Mouse (Mus musculus) spleen, postnatal 36 days (tissue): Measurements from ENCODE around the gene Ryr2.

ENCODE experiments used
- DNase-seq, 2 experiments: peaks; one replicate each; pipeline ENCODE4 v3.0.0; 2022; ENCODE audit warnings: low spot score in 2 of 2, mixed read lengths in 1 of 2

Gene Ryr2

DNA sequence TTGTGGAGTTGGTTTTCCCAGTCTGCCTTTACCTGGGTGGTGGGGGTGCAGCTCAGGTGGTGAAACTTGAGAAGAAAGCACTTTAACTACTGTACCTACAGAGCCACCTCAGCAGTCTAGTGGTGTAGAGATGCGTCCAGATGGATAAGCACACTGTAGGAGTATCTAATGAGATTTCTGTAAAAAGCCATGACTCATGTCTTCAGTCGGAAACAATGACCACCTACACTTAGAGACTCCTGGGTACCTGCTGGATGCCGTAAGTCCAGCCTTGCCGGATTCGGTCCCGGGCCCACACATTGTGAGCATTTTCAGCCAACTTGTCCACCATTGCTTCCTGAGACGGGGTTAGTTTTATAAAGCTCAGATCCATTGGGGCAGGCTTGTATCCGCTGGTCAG lies 334.6 kb downstream of the Ryr2 start:
- DNase-seq: no peak

- DNase-seq: no peak
These were observed 339.8 kb downstream of the Ryr2 start for GRCm38 (mm10) chr13:11766899-11767298.

DNA sequence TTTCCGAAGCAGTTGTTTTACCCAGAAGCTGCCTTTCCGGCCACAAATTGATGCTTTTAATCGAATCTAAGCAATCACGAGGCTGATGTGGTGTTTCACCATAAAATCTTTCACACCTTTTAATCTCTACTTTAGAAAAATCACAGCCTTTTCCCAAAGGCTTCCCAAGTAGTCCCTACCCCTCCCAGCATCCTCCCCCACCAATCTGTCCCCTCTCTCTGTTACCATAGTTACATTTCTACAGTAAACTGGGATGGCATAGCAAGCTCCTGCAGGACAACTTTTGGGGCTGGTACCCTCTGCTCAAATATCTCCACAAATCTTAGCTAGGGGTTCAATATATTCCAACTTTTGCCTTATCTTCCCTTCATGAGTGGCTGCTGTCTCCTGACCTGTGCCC lies 342.8 kb downstream of the Ryr2 start:
- no peak for DNase-seq

DNA sequence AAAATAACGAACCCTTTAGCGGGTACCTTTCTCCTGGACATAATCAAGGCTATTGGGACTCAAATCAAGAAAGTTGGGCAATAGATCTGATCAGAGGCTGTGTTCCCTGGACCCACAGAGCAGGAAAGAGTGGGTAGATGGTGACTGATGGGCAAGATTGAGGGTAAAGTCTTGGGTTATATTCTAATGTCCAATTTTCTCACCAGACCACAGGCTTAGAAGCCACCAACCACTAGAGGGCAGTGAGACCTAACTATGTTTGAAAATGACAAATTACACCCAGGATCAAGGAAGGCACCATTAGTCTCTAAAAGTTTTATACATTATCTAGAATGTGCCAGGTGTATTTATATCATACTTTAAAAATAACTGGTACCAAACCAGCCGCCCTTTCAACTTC lies 343.6 kb downstream of the Ryr2 start:
- no peak for DNase-seq

GRCm38 (mm10) chr13:11757894-11758293 lies 348.9 kb downstream of the Ryr2 start:
- DNase-seq: no peak

- no peak for DNase-seq
These were observed 361.3 kb downstream of the Ryr2 start for GRCm38 (mm10) chr13:11745479-11745878.

GRCm38 (mm10) chr13:11738211-11738610 lies 368.5 kb downstream of the Ryr2 start:
- DNase-seq: no peak

GRCm38 (mm10) chr13:11716216-11716615 lies 390.5 kb downstream of the Ryr2 start:
- DNase-seq: no peak

DNA sequence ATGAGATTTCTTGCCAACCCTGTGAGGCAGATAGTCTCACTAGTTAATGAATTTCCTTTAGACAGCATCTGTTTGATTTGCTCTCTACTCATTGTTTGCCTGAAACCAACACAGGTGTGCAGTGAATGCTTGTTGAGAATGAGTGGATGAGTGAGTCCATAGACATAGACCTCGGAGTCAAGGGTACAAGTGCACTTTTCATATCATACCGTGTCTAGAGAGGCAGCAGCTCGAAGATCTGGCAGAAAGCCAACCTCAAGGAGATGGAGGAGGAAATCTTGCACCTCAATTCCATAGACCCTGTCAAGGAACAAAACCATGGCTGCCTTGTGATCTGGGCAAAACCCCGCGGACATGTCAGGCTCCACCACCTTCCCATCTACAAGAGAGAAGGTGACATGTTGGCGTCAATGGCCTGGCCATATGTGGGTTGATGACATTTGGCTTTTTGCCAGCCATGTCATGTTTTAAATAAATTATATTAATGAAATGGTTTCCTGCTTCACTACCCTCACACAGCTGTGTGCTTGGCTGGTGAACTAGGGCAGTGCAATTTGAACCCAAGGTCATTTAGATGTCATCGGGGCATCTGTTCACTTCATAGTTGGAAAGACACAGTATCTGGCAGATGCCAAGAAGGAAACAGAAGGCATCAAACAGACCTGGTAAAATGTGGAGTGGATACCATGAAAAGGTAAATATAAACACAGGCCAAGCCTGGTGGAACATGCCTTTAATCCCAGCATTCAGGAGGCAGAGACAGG lies 396.9 kb downstream of the Ryr2 start:
- DNase-seq: no peak

DNA sequence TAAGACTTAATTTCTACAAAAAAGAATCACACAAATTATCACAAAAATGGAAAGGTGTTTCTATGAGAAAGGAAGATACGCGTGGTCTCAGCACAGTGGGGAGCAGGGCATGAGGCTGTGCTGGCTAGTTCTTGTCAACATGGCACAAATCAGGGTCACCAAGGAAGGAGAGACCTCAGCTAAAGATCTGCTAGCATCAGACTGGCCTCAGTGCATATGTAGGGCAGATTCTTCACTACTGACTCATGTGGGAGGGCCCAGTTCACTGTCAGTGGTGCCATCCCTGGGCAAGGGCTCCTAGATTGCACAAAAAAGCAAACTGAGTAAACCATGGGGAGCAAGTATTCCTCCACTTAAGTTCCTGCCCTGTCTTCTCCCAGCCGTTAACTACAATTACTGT lies 405.0 kb downstream of the Ryr2 start:
- DNase-seq: no peak

DNA sequence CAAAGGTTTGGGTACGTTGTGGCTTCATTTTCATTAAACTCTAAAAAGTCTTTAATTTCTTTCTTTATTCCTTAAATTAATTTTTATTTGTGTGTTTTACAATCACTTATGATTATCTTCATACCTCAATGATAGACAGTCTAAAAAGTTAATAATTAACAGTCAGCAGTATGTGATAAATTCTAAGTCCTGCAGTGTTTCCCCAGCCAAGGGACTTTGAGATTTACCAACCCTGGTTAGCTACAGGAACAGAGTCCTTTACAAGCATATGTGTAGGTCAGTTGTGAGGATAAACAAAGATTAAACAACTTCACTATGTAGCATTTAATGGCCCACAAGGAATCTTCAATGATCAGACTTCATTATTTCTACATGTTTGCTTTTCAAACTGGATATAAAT lies 410.2 kb downstream of the Ryr2 start:
- no peak for DNase-seq

DNA sequence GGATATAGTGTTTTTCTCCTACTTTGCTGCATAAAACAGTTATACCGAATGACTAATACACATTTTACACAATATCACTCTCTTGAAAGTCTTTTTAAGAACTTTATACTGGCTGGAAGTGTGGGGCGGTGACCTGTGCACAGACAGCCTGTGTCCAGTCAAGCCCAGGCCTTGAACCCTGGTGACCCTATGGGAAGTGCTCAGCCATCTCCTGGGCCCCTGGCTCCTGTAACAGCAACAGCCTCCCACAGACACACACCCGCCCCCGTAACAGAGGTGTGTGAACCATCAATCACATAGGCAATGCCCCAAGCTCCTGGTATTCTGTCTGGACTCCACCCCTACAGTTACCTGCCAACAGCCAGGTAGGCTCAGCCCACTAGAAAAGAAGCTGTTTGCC lies 424.9 kb downstream of the Ryr2 start:
- no peak for DNase-seq

GRCm38 (mm10) chr13:11662815-11663214 lies 443.9 kb downstream of the Ryr2 start:
- no peak for DNase-seq

DNA sequence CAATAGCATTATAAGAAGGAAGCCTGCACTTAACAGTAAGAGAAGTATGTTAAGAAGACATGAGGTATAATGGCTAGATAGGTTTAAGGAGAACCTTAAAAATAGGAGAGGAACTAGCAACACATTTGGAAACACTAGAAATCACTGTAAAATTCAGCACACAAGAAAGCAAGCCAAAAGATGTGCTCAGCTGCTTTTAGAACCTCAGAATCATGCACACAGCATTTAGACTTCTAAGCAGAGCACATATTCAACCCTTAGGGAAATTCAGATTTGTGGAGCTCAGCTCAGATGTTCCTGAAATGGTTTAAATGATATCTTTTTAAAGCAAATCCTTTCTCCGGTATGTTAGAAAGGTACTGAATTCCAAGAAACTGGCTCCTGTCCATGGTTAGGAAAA lies 461.9 kb downstream of the Ryr2 start:
- no peak for DNase-seq

- no peak for DNase-seq
These were observed 470.4 kb downstream of the Ryr2 start for GRCm38 (mm10) chr13:11636383-11636782.

DNA sequence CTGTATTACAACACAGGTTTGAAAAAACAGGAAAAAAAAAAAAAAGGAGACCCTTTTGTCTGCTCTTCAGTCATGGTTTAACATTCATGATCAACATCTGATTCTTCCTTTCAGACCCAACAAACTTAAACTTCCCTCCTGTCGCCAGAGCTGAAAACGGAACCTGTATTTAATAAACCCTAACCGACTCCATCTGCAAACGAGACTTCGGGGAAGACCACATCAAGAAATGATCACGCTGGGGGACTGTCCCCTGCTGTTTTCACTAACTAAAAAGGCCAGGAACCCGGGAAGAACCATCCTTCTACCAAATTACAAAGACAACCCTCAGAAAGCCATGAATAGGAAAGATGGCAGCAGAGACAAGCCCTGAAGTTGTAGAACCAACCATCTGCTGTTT lies 482.2 kb downstream of the Ryr2 start:
- DNase-seq: no peak

- DNase-seq: no peak
These were observed 511.3 kb downstream of the Ryr2 start for GRCm38 (mm10) chr13:11595431-11595830.

GRCm38 (mm10) chr13:11585283-11585682 lies 521.5 kb downstream of the Ryr2 start:
- DNase-seq: no peak

DNA sequence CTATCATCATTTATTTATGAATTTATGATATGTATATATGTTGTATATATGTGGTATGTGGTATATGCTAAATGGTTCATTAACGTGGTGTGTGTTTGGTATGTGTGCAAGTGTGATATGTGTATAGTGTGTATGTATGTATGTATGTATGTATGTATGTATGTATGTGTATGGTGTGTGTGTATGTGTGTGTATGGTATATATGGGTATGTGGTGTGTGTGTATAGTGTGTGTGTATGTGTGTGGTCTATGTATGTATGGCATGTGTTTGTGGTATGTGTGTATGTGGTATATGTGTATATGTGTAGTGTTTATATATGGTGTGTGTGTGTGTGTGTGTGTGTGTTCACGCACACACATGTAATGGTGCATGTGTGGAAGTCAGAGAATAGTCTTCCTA lies 534.2 kb downstream of the Ryr2 start:
- no peak for DNase-seq

DNA sequence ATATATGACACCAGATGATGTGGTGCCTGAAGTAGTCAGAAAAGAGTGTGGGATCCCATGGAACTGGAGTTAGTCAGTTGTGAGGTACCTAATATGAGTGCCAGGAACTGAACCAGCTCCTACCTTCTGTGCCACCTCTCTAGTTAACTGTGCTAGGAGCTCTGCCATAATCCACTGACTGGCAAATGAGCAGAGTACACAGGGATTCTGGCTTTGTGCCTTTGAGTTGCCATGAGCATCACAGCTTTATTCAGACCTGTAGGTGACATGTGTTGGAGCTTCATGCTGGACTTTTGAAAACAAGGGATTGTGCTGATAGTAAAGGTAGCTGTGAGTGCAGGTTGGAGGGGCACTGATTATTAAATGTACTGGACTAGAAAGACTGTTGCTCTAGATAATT lies 539.4 kb downstream of the Ryr2 start:
- DNase-seq: no peak

DNA sequence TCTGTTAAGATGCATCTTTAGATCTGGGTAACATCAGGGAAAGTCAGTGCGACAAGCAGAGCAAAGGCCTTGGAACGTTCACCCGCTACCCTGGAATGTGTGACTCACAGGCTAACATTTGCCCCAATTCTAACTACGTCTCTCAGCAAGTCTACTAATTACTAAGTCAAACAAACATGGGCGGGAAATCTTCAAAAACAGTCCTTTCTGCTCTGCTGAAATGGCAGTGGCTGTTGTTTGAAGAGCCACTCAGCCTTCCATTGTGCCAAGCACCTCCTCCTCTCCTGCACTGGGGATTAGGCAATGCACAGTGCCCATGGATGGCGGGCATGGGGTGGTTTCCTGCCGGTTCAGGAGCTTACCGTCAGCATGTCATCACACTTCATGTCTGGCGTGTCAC lies 540.3 kb downstream of the Ryr2 start:
- DNase-seq: no peak

GRCm38 (mm10) chr13:11563224-11564024 lies 543.3 kb downstream of the Ryr2 start:
- no peak for DNase-seq

DNA sequence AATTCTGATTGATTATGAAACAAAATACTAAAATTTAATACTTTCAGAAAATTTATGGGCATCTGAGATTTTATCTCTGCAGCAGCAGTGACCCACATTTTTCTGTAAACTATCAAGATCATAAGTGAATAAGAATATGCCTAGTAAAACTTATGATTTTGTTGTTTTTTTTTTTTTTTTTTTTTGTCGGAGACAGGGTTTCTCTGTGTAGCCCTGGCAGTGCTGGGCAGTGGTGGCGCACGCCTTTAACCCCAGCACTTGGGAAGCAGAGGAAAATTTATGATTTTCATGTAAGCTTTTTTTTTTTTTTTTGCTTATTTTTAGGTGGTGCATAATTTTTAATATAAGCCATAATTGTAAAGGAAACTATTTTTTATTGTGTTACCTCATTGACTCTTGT lies 557.1 kb downstream of the Ryr2 start:
- DNase-seq: no peak
